Mouse (Mus musculus): ENCODE results near the gene Dop1b. TPM values are rescaled to one million over a fixed set of nuclear protein-coding genes. Genes with fewer than 3 reads are reported as not detected.
A peak's percentile ranks its signal among the peaks of the same experiment; 100 is the strongest.
"Not testable (repeated sequence)": the region's sequence is repeated elsewhere in the genome, so short reads cannot be mapped to it uniquely, and the experiment has no call there.

Dop1b gene
- polyA plus RNA-seq, 1 experiment from 2014 or later, result 17.8 TPM

DNA sequence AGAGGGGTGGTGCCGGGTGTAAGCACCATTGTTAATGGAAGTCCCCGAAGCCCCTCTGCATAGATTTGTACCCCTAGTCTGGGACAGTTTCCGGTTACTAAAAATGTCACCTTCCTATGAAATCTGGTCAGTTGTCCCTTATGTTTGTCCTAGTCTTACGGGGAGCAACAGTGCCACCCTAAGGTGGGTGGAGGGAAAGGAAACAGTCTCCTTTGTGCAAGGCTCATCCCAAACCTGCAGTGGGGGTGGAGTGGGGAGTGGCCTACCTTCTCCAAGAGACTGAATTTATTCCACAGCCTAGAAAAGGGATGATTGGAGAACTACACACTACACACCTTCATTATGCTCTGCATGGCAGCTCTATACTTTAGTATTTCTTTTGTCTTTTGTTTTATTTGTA, 55.3 kb downstream of the Dop1b start:
- Histone ChIP-seq H3K4me2 (no peak overlapping the region), H3K36me3 (0 out of 2 replicates have a peak, but pooled peaks cover 5% of the 10 kb centered on the region), H3K9ac (no peak overlapping the region), H3K27ac (no peak overlapping the region), H3K27me3 (replicated peaks) (no peaks in the 10 kb centered on the region), H3K4me1 (no peaks in the 10 kb centered on the region; the same call in 1 of the 2 replicates), H3K9me3 (no peaks in the 10 kb centered on the region), H3K4me3 (replicated peaks) (no peak overlapping the region)
- no peak for ATAC-seq (ENCODE audit: insufficient read depth, low FRiP score, low read depth)
- WGBS, result 54% methylated on average over 4 of the region's 4 CpGs

DNA sequence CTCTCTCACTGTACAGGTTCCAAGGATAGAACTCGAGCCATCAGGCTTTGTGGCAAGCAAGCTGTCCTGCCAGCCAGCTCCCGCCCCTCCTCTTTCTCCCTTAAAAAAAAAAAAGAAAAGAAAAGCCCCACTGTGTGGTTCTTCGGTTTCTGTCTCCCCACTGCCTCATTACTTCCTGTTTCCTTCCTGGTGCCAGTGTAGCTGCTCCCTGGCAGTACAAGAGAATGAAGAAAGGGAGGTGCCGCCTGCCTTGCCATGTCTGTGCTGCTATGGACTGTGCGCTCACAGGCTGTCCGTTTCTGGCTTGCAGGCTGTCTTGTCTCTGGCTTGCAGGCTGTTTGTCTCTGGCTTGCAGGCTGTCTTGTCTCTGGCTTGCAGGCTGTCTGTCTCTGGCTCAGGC, 55.8 kb downstream of the Dop1b start:
- H3K36me3 ChIP-seq, result 0 out of 2 replicates have a peak, but pooled peaks cover under 1% of the 10 kb centered on the region

DNA sequence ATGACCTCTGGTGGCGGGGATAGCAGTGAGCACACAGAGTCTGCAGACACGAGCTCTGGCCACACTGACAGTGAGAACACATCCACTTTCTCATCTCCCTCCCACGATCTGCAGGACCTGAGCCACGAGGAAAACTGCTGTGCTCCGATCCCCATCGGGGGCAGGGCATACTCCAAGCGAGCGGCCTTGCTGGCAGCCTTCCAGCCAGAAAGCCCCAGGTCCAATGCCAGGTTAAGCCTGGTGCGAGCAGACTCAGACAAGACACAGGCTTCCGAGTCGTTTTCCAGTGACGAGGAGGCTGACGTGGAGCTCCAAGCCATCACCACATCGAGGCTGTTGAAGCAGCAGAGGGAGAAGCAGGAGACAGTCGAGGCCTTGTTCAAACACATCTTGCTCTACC, 57.9 kb downstream of the Dop1b start:
- no peak overlapping the region for H3K9ac ChIP-seq
- no peaks in the 10 kb centered on the region; the same call in 1 of the 2 replicates for H3K4me1 ChIP-seq
- no peak for ATAC-seq (ENCODE audit: insufficient read depth, low FRiP score, low read depth)

More for the DNA sequence above, 55.8 kb downstream of the Dop1b start:
- Histone ChIP-seq H3K9me3 (no peaks in the 10 kb centered on the region), H3K4me1 (no peaks in the 10 kb centered on the region; the same call in 1 of the 2 replicates), H3K4me2 (no peak overlapping the region), H3K9ac (no peak overlapping the region), H3K27ac (no peak overlapping the region), H3K4me3 (replicated peaks) (no peak overlapping the region), H3K27me3 (replicated peaks) (no peaks in the 10 kb centered on the region)
- WGBS, result 68% methylated on average over 6 of the region's 6 CpGs
- ATAC-seq (ENCODE audit: insufficient read depth, low FRiP score, low read depth), result no peak

DNA sequence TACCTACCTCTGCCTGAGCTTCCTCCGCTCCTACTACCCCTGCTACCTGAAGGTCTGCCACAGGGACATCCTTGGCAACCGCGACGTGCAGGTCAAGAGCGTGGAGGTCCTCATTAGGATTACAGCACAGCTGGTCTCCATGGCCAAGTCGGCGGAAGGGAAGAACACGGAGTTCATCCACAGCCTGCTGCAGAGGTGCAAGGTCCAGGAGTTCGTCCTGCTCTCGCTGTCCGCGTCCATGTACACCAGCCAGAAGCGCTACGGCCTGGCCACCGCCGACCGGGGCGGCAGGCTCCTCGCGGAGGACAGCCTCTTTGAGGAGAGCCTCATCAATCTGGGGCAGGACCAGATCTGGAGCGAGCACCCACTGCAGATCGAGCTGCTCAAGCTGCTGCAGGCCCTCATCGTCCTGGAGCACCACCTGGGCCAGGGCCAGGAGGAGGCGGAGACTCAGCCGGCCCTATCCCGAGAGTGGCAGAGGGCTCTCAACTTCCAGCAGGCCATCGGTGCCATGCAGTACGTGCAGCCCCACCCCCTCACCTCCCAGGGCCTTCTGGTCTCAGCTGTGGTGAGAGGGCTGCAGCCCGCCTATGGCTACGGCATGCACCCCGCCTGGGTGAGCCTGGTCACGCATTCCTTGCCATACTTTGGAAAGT, 58.7 kb downstream of the Dop1b start:
- H3K27me3 ChIP-seq (replicated peaks), result no peaks in the 10 kb centered on the region
- H3K9me3 ChIP-seq, result no peaks in the 10 kb centered on the region
- H3K27ac ChIP-seq, result no peak overlapping the region
- no peak overlapping the region for H3K9ac ChIP-seq
- WGBS, result 68% methylated on average over 32 of the region's 32 CpGs
- H3K4me3 ChIP-seq (replicated peaks), result no peak overlapping the region
- H3K36me3 ChIP-seq, result no peaks in the 10 kb centered on the region
- ATAC-seq (ENCODE audit: insufficient read depth, low FRiP score, low read depth), result peak; percentile 44
- no peak overlapping the region for H3K4me2 ChIP-seq
- no peaks in the 10 kb centered on the region; the same call in 1 of the 2 replicates for H3K4me1 ChIP-seq

More for the DNA sequence above, 57.9 kb downstream of the Dop1b start:
- Histone ChIP-seq H3K9me3 (no peaks in the 10 kb centered on the region), H3K27ac (no peak overlapping the region), H3K27me3 (replicated peaks) (no peaks in the 10 kb centered on the region), H3K4me3 (replicated peaks) (no peak overlapping the region), H3K36me3 (no peaks in the 10 kb centered on the region), H3K4me2 (no peak overlapping the region)
- WGBS, result 65% methylated on average over 15 of the region's 15 CpGs

DNA sequence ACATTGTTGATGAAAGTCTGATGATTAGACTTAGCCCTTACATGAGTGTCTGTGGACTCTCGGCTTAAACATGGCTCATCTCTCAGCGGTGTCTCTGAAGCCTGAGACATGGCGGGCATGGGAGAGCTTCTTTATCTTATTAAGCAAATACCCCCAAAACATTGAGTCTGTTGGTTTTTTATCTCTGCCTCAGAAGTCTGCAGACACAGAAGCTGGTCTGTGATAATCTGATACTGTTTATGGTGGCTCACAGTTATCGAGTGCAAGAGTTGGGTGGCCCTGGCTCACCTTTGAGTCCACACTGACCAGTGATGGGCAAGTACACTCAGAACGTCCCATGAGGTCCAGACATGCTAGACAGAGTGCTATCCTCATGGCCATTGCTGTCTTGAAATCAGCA, 63.0 kb downstream of the Dop1b start:
- H3K9me3 ChIP-seq, result no peaks in the 10 kb centered on the region

DNA sequence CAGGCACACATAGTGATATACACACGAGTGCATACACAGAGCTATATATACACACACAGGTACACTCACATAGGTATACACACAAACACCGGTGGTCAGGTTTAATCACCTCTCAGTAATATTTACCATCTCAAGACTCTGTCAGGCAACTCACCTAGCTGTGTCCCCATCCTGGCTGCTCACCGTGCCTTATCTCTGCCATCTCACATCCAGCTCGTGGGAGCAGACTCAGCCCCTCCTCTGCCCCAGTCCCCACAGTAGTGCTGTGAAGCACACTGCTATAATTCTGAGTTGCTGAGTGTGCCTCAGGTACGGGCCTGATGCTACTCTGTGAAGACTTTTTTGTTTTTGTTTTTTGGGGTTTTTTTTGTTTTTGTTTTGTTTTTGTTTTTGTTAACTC, 64.8 kb downstream of the Dop1b start:
- H3K4me2 ChIP-seq, result no peak overlapping the region
- H3K9me3 ChIP-seq, result no peaks in the 10 kb centered on the region
- H3K27ac ChIP-seq, result no peak overlapping the region
- 62% methylated on average over 5 of the region's 5 CpGs for WGBS
- no peaks in the 10 kb centered on the region for H3K27me3 ChIP-seq (replicated peaks)
- no peak overlapping the region for H3K9ac ChIP-seq
- no peaks in the 10 kb centered on the region for H3K4me1 ChIP-seq
- no peak overlapping the region for H3K4me3 ChIP-seq (replicated peaks)
- H3K36me3 ChIP-seq, result no peaks in the 10 kb centered on the region
- ATAC-seq (ENCODE audit: insufficient read depth, low FRiP score, low read depth), result no peak

More for the DNA sequence above, 63.0 kb downstream of the Dop1b start:
- WGBS, result 68% methylated on average over 5 of the region's 5 CpGs
- Histone ChIP-seq H3K9ac (no peak overlapping the region), H3K27me3 (replicated peaks) (no peaks in the 10 kb centered on the region), H3K36me3 (no peaks in the 10 kb centered on the region), H3K4me2 (no peak overlapping the region), H3K27ac (no peak overlapping the region), H3K4me1 (no peaks in the 10 kb centered on the region; the same call in 1 of the 2 replicates), H3K4me3 (replicated peaks) (no peak overlapping the region)
- ATAC-seq (ENCODE audit: insufficient read depth, low FRiP score, low read depth), result peak; percentile 29; the same call in 1 of the 2 replicates

DNA sequence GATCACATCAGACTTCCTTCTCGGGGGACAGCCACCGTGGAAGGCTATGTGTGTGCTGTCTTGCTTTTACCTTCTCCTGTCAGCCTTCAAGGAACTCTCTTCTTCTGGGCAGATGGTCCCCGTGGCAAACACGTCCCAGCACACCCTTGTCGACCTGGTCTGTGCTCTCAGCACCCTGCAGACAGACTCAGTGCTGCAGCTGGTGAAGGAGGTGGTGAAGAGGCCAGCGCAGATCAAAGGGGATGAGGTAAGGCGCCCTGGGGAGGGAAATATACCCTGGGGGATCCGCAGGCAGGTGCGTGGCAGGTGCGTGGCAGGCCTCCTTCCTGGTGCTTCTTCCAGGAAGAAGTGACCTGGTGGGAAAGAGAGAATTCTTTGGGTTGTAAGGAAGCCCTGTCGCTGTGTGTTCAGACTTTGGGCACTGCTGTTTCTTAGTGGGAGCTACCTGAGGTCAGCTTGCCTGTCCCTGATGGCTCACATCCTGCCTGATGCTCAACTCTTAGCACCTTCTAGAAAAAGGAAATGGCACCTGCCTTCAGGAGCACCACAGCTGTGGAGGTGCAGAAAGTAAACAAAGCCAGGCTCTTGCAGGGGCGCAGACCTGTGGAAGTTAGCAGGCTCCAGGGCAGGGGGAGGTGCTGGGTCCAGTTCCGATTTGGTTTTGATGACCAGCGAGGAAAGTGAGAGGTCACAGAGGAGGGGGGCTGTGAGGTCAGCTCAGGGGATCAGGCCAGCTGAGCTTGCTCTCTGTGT, 65.7 kb downstream of the Dop1b start:
- 54% methylated on average over 14 of the region's 14 CpGs for WGBS
- no peak overlapping the region for H3K4me2 ChIP-seq
- H3K27ac ChIP-seq, result no peak overlapping the region

DNA sequence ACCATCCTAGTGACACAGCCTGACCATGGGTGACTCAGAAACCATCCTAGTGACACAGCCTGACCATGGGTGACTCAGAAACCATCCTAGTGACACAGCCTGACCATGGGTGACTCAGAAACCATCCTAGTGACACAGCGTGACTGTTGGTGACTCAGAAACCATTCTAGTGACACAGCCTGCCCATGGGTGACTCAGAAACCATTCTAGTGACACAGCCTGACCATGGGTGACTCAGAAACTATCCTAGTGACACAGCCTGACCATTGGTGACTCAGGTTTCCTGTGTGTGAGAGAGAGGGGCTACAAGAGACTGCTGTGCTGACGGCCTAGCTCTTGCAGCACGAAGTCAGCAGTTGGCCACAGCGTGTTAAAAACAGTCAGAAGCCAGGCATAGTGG, 66.7 kb downstream of the Dop1b start:
- not testable (repeated sequence) for H3K4me2 ChIP-seq; H3K27ac ChIP-seq; H3K4me3 ChIP-seq (replicated peaks); H3K9ac ChIP-seq; H3K27me3 ChIP-seq (replicated peaks); H3K9me3 ChIP-seq; H3K4me1 ChIP-seq; H3K36me3 ChIP-seq; ATAC-seq (ENCODE audit: insufficient read depth, low FRiP score, low read depth)
- 84% methylated on average over 4 of the region's 4 CpGs for WGBS

More for the DNA sequence above, 65.7 kb downstream of the Dop1b start:
- no peak for ATAC-seq (ENCODE audit: insufficient read depth, low FRiP score, low read depth)
- Histone ChIP-seq H3K9me3 (no peaks in the 10 kb centered on the region), H3K4me1 (no peaks in the 10 kb centered on the region), H3K4me3 (replicated peaks) (no peak overlapping the region), H3K36me3 (no peaks in the 10 kb centered on the region), H3K27me3 (replicated peaks) (no peaks in the 10 kb centered on the region), H3K9ac (no peak overlapping the region)

DNA sequence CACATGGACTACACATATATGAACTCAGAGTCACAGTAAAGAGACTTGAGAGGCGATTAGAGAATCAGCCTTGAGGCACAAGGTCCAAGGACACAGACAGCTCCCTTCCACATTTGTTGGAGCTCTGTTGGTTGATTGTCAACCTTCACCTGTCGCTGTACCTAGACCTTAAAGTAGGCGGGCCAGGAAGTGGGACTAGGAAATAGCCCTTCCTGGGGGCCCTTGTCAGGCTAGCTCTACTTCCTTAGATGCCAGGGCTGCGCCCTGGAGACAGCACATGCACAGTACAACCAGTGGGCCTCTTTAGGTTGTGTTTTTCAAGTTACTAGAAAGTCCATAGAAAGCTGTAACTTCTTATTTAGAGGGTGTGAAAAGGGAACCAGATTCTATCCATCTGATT, 67.8 kb downstream of the Dop1b start:
- H3K27me3 ChIP-seq (replicated peaks), result no peaks in the 10 kb centered on the region
- H3K9me3 ChIP-seq, result no peaks in the 10 kb centered on the region
- no peak overlapping the region for H3K4me2 ChIP-seq
- H3K36me3 ChIP-seq, result peaks cover 5% of the 10 kb centered on the region; the same call in 1 of the 2 replicates
- no peaks in the 10 kb centered on the region for H3K4me1 ChIP-seq
- no peak overlapping the region for H3K27ac ChIP-seq
- 77% methylated on average over 4 of the region's 4 CpGs for WGBS
- no peak overlapping the region for H3K4me3 ChIP-seq (replicated peaks)
- ATAC-seq (ENCODE audit: insufficient read depth, low FRiP score, low read depth), result no peak
- H3K9ac ChIP-seq, result no peak overlapping the region

DNA sequence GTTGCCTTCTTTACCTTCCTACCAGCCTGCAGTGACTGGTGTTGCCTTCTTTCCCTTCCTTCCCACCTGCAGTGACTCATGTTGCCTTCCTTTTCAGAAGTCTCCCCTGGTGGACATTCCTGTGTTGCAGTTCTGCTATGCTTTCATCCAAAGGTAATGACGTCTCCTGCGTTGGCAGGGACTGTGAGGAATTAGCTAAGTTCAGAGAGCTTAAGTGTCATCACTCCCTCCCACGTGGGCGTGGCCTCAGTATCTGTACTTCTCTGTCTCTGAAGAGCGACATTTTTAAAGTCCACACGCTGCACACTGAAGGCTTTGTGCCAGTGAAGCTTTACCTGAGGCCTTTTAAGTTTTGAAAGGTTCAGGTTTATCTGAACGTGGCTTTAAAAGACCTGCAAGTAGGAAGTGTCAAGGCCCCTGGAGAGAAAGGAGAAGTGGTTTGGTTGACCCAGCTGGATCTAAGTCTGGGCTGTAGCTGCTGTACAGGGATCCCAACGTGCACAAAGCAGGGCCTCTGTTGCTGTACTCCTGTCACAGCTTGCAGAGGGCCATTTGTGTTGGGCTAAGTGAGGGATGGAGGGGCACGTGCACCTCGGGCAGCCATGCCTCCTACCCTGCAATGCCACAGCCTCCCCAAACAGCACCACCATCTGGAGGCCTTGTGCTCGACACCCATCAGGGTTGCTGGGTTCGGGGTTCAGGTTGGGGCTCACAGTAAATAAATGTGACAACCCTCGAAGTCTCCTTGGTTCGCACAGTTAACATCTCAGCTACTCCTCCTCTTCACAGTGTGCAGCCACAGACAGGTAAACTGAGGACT, 69.2 kb downstream of the Dop1b start:
- ATAC-seq (ENCODE audit: insufficient read depth, low FRiP score, low read depth), result 0 out of 2 replicates have a peak, but pooled peaks have one; percentile 34
- WGBS, result 52% methylated on average over 14 of the region's 14 CpGs
- no peak overlapping the region for H3K27ac ChIP-seq

DNA sequence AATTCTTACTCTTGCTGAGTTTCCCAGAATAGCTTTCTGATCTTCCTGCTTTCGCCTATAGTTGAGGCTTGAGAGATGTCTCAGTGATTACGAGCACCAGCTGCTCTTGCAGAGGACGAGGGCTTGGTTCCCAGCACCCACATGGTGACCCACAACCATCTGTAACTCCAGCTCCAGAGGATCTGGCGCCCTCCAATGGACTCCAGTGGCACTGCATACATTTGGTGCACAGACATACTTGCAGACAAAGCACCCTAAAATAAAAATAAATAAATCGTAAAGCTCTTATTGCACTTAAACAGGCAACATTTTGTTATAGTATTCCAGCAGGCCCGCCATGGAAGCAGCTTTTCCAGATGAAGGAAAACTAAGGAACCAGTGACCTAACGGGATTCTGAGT, 72.5 kb downstream of the Dop1b start:
- H3K36me3 ChIP-seq, result peaks cover 5% of the 10 kb centered on the region; the same call in 1 of the 2 replicates
- H3K27ac ChIP-seq, result no peak overlapping the region
- no peaks in the 10 kb centered on the region for H3K4me1 ChIP-seq
- ATAC-seq (ENCODE audit: insufficient read depth, low FRiP score, low read depth), result no peak
- no peak overlapping the region for H3K4me3 ChIP-seq (replicated peaks)
- no peak overlapping the region for H3K4me2 ChIP-seq
- H3K27me3 ChIP-seq (replicated peaks), result no peaks in the 10 kb centered on the region
- H3K9ac ChIP-seq, result no peak overlapping the region
- H3K9me3 ChIP-seq, result no peaks in the 10 kb centered on the region
- WGBS, result 94% methylated on average over 7 of the region's 7 CpGs

More for the DNA sequence above, 69.2 kb downstream of the Dop1b start:
- Histone ChIP-seq H3K4me1 (no peaks in the 10 kb centered on the region), H3K36me3 (peaks cover 5% of the 10 kb centered on the region; the same call in 1 of the 2 replicates), H3K4me2 (no peak overlapping the region), H3K9ac (no peak overlapping the region), H3K4me3 (replicated peaks) (no peak overlapping the region), H3K27me3 (replicated peaks) (no peaks in the 10 kb centered on the region), H3K9me3 (no peaks in the 10 kb centered on the region)
